Mouse (Mus musculus): ENCODE measurements at regions not wholly inside any gene's neighbourhood (a gene's known extent, or its start where the extent isn't known, plus 50 kb on each side); places are given as distances from the start of the nearest gene placed in this dataset.
A peak's percentile ranks its signal among the peaks of the same experiment; 100 is the strongest.

- peak; percentile 4 for DNase-seq
Measured at GRCm38 (mm10) chr8:75353786-75354185, 52.6 kb downstream of the Gm10358 start.

GRCm38 (mm10) chr8:75350141-75350540 is 56.2 kb downstream of the Gm10358 start:
- no peak for DNase-seq

DNA sequence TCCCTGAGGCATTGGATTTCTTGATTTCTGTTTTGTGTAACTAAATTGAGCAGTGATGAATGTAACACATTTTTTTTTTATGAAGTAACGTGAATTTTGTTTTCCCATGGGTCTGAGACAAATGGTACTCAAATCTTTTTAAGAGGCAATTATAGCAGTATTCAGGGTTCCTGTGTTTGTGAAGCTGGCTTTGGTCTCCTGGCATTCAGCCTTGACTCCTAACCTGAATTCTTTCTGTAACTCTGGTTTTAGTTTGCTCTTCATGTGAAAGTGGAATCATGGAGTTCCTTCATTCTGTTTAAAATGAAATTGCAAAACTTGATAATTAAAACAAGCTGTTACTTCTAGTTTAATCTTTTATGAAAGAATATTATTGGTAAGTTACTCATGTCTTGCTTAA is 58.3 kb downstream of the Gm10358 start:
- DNase-seq: no peak

- no peak for DNase-seq
Measured at GRCm38 (mm10) chr8:75320614-75321013, 85.8 kb downstream of the Gm10358 start.

DNA sequence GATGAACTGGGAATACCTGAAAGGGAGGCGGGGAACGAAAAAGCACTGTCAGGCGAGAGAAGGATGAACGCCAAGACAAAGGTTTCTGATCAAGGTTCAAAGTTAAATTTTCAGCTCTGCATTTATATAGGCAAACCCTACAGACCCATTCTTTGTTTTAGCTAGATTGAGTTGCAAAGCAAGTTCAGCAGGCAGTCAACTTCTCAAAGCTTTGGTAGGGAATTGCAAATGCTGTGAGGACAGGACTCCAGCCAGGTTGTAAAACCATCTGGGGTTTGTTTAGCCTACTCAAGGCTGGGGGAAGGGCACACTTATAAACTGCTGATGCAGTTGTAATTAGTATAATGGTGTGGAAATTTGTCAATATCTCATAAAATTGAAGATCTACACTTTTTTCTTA is 87.9 kb downstream of the Gm10358 start:
- no peak for DNase-seq

- DNase-seq: peak; percentile 28
Measured at GRCm38 (mm10) chr8:75315886-75316285, 90.5 kb downstream of the Gm10358 start.

DNA sequence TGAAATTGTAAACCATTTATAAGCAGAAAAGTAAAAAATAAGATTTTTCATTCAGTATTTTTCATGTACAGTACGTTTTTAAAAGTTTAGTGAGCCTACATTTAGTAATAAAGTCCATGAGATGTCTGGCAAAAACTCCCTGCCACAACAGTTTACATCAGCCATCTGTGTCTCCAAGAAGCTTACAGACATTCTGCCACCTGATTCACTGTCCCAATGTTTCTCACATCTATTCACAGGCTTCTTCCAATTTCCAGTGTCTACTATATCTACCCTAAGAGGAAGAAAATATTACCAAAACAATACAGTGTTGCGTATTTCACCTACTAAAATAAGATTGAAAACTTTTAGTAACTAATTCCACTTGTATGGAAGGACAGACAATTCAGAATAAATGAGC is 95.7 kb downstream of the Rasd2 start:
- no peak for DNase-seq

- no peak for DNase-seq
Measured at GRCm38 (mm10) chr8:75291921-75292320, 78.2 kb downstream of the Rasd2 start.

DNA sequence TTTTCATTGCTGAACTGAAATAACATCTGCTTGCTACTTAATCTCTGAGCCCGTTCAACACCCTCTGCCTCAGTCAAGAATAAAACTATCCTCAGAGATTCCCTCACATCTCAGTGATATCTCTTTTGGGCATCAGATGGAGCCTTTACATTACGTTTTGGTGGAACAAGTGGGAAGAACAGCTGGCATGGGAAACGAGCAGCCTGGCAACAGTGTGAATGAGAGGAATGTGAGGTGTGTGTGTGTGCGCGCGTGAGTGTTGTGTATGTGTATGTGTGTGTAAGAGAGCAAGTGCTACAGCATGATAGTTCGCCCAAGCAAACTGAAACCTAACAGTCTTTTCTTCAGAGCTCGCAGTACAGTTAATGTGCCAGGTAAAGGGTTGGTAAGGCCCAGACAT is 76.2 kb downstream of the Rasd2 start:
- peak; percentile 14 for DNase-seq
